Mouse (Mus musculus): ENCODE data around the gene Tmem150c.

Gene Tmem150c

GRCm38 (mm10) chr5:100097967-100098366 lies 61.6 kb downstream of the Tmem150c start:
- DNase-seq (ENCODE audit: low spot score): no peak

GRCm38 (mm10) chr5:100096955-100097354 lies 62.7 kb downstream of the Tmem150c start:
- DNase-seq (ENCODE audit: low spot score): no peak

- DNase-seq (ENCODE audit: low spot score): peak; percentile 65
Measured at GRCm38 (mm10) chr5:100091602-100092001, 68.0 kb downstream of the Tmem150c start.

GRCm38 (mm10) chr5:100091263-100091594 lies 68.4 kb downstream of the Tmem150c start:
- no peak for DNase-seq (ENCODE audit: low spot score)

GRCm38 (mm10) chr5:100090515-100091262 lies 68.9 kb downstream of the Tmem150c start:
- no peak for DNase-seq (ENCODE audit: low spot score)

GRCm38 (mm10) chr5:100085097-100085496 lies 74.5 kb downstream of the Tmem150c start:
- DNase-seq (ENCODE audit: low spot score): no peak

- DNase-seq (ENCODE audit: low spot score): no peak
Measured at GRCm38 (mm10) chr5:100083953-100084562, 75.5 kb downstream of the Tmem150c start.

GRCm38 (mm10) chr5:100082006-100082405 lies 77.6 kb downstream of the Tmem150c start:
- no peak for DNase-seq (ENCODE audit: low spot score)

- DNase-seq (ENCODE audit: low spot score): no peak
Measured at GRCm38 (mm10) chr5:100079931-100080275, 79.7 kb downstream of the Tmem150c start.

GRCm38 (mm10) chr5:100079040-100079930 lies 80.3 kb downstream of the Tmem150c start:
- DNase-seq (ENCODE audit: low spot score): peak; percentile 52

- DNase-seq (ENCODE audit: low spot score): no peak
Measured at GRCm38 (mm10) chr5:100074571-100074970, 85.0 kb downstream of the Tmem150c start.

- no peak for DNase-seq (ENCODE audit: low spot score)
Measured at GRCm38 (mm10) chr5:100072557-100072956, 87.1 kb downstream of the Tmem150c start.

- no peak for DNase-seq (ENCODE audit: low spot score)
Measured at GRCm38 (mm10) chr5:100071541-100071940, 88.1 kb downstream of the Tmem150c start.

- DNase-seq (ENCODE audit: low spot score): peak; percentile 83
Measured at GRCm38 (mm10) chr5:100070255-100070654, 89.4 kb downstream of the Tmem150c start.

- no peak for DNase-seq (ENCODE audit: low spot score)
Measured at GRCm38 (mm10) chr5:100069526-100069925, 90.1 kb downstream of the Tmem150c start.

- no peak for DNase-seq (ENCODE audit: low spot score)
Measured at GRCm38 (mm10) chr5:100067579-100067978, 92.0 kb downstream of the Tmem150c start.

GRCm38 (mm10) chr5:100060876-100061275 lies 98.7 kb downstream of the Tmem150c start:
- no peak for DNase-seq (ENCODE audit: low spot score)

- DNase-seq (ENCODE audit: low spot score): no peak
Measured at GRCm38 (mm10) chr5:100059326-100059725, 100.3 kb downstream of the Tmem150c start.

- no peak for DNase-seq (ENCODE audit: low spot score)
Measured at GRCm38 (mm10) chr5:100058729-100059128, 100.9 kb downstream of the Tmem150c start.

GRCm38 (mm10) chr5:100057461-100058209 lies 102.0 kb downstream of the Tmem150c start:
- no peak for DNase-seq (ENCODE audit: low spot score)

- no peak for DNase-seq (ENCODE audit: low spot score)
Measured at GRCm38 (mm10) chr5:100055866-100056369, 103.7 kb downstream of the Tmem150c start.

All from embryo, embryonic 10 days (tissue).